Mouse (Mus musculus): ENCODE data around the gene Pak3.

- TF ChIP-seq POLR2A (IDR thresholded peaks at IDR 0.05; ENCODE audit: insufficient read depth, low read depth, low read length): no peak
- no peak for TF ChIP-seq CTCF (IDR thresholded peaks at IDR 0.05; ENCODE audit: insufficient read depth, low read depth, low read length)
Observed at GRCm38 (mm10) chrX:143666991-143667390, 148.6 kb downstream of the Pak3 start.

Measured in olfactory bulb, adult 2 months (tissue).